Mouse (Mus musculus) MEL (cell line): ENCODE results near the gene Tmem251.
A peak's percentile ranks its signal among the peaks of the same experiment; 100 is the strongest.

ENCODE experiments used
- GATA1 ChIP-seq: IDR thresholded peaks from 2 replicates; pipeline ENCODE4 v1.6.1; 2011; ENCODE audit warnings: low read depth, low read length, improper control_type of control experiment
- KAT2A ChIP-seq: conservative IDR thresholded peaks from 2 replicates; pipeline ENCODE4 v1.6.1; 2012; ENCODE audit warnings: low read depth, low read length, improper control_type of control experiment, inconsistent platforms
- MXI1 ChIP-seq: IDR thresholded peaks from 2 replicates; pipeline ENCODE4 v1.6.1; 2011; ENCODE audit warnings: mild to moderate bottlenecking, low read depth, low read length, improper control_type of control experiment
- POLR2A ChIP-seq, 2 experiments: IDR thresholded peaks; 2 replicates each; pipeline ENCODE4 v1.6.1; 2011 to 2012; ENCODE audit warnings: low read length in 2 of 2, mild to moderate bottlenecking in 2 of 2, control low read depth in 1 of 2, improper control_type of control experiment in 1 of 2, low read depth in 1 of 2, moderate library complexity in 1 of 2; ENCODE audit not compliant: control insufficient read depth in 1 of 2, insufficient read depth in 1 of 2, poor library complexity in 1 of 2
- POLR2AphosphoS2 ChIP-seq: IDR thresholded peaks from 2 replicates; pipeline ENCODE4 v1.6.1; 2011; ENCODE audit warnings: low read length, improper control_type of control experiment
- TBP ChIP-seq: IDR thresholded peaks from 2 replicates; pipeline ENCODE4 v1.8.0; 2011; ENCODE audit warnings: low read depth, low read length, improper control_type of control experiment
- TCF12 ChIP-seq: IDR thresholded peaks from 2 replicates; pipeline ENCODE4 v1.6.1; 2014; ENCODE audit warnings: low read depth, mild to moderate bottlenecking, inconsistent platforms, low read length, improper control_type of control experiment, moderate library complexity
- ZC3H11A ChIP-seq: IDR thresholded peaks from 2 replicates; pipeline ENCODE4 v1.6.1; 2012; ENCODE audit warnings: low read depth, mild to moderate bottlenecking, inconsistent platforms, low read length, improper control_type of control experiment
- ZKSCAN1 ChIP-seq: IDR thresholded peaks from 2 replicates; pipeline ENCODE4 v1.6.1; 2012; ENCODE audit warnings: low read depth, mild to moderate bottlenecking, inconsistent platforms, low read length, improper control_type of control experiment, moderate library complexity
- ZNF384 ChIP-seq: IDR thresholded peaks from 2 replicates; pipeline ENCODE4 v1.6.1; 2012; ENCODE audit warnings: low read depth, mild to moderate bottlenecking, inconsistent platforms, low read length, improper control_type of control experiment

- TF ChIP-seq TBP = no peak
- no peak for TF ChIP-seq KAT2A
- no peak for TF ChIP-seq GATA1
- no peak for TF ChIP-seq TCF12
- TF ChIP-seq ZNF384 = no peak
- no peak for TF ChIP-seq MXI1
- no peak for TF ChIP-seq POLR2AphosphoS2
- TF ChIP-seq ZC3H11A = peak; percentile 85
- TF ChIP-seq POLR2A (IDR thresholded peaks at IDR 0.05; ENCODE audit: control insufficient read depth in 1 of 2, insufficient read depth in 1 of 2, low read depth in 1 of 2, low read length in 2 of 2, poor library complexity in 1 of 2) = no peak
- no peak for TF ChIP-seq ZKSCAN1
These were observed 23.8 kb upstream of the Tmem251 start for GRCm38 (mm10) chr12:102719552-102720315.
